Mouse (Mus musculus): ENCODE measurements around the gene Tbc1d4. TPM values are rescaled to one million over a fixed set of nuclear protein-coding genes. Genes with fewer than 3 reads are reported as not detected.

Tbc1d4 gene
- polyA plus RNA-seq, 1 experiment from 2014 or later: 8.5 TPM

DNA sequence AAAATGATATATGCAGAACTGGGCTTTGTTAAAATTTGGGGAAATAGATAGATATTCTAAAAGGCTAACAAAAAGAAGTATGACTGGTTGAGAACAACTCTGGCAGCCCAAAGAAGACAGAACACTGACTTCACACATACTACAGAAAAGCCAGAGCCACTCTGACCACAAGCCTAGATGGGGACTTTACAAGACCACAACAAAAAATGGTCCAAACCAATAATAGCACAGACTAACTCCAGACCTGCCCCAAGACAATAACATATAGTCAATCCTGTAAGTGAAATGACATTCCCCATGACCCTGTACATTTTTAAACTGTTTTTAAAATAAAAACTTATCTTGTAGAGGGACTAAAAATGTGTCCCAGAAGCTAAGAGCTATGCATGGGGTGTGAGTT lies 103.2 kb downstream of the Tbc1d4 start:
- peaks cover 5% of the 10 kb centered on the region; the same call in 1 of the 2 replicates for H3K4me1 ChIP-seq
- H3K4me2 ChIP-seq (replicated peaks): no peak overlapping the region
- no peak overlapping the region for H3K9ac ChIP-seq (replicated peaks)
- H3K9me3 ChIP-seq: no peaks in the 10 kb centered on the region
- no peak overlapping the region for H3K4me3 ChIP-seq
- H3K27ac ChIP-seq (replicated peaks): no peak overlapping the region
- no peak for ATAC-seq (ENCODE audit: low FRiP score, low read depth)
- no peaks in the 10 kb centered on the region for H3K27me3 ChIP-seq
- H3K36me3 ChIP-seq: no peaks in the 10 kb centered on the region

DNA sequence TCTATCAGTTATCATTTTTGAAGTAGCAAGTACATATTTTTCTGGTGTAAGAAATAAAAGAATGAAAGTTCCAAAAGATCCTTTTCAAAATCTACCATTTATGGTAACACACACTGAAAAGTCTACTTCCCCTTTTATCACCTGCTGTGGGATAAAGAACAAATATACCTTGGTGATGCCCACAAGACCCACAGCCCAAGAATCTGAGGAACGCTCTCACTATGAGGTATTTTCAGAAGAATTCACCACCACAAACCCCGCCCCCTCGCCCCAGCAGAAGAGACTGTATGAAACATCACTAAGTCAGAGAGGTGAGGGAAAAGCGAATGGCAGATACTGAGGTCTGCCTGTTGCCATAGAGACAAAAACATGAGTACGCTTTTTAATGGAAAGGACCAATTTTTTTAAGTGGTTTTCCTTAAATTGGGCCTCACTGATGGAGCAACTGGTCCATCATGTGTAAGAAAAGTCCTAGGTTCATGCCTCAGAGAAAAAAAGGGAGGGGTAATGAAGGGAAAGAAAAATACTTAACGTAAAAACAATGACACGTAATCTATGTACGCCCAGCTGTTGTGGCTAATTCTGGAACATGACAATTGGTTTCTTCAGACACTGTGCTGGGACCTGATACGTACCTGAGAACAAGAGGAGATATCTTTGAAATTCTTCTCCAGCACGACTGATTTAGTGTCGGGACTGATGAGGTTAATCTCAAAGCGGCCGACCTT lies 104.4 kb downstream of the Tbc1d4 start:
- peaks cover 5% of the 10 kb centered on the region; the same call in 1 of the 2 replicates for H3K4me1 ChIP-seq
- no peak overlapping the region for H3K9ac ChIP-seq (replicated peaks)
- WGBS: 94% methylated on average over 13 of the region's 13 CpGs
- H3K27me3 ChIP-seq: no peaks in the 10 kb centered on the region
- no peak overlapping the region for H3K4me3 ChIP-seq
- no peak overlapping the region for H3K27ac ChIP-seq (replicated peaks)
- no peak for ATAC-seq (ENCODE audit: low FRiP score, low read depth)
- H3K9me3 ChIP-seq: no peaks in the 10 kb centered on the region
- no peak overlapping the region for H3K4me2 ChIP-seq (replicated peaks)
- no peaks in the 10 kb centered on the region for H3K36me3 ChIP-seq

- Histone ChIP-seq H3K36me3 (no peaks in the 10 kb centered on the region), H3K4me2 (replicated peaks) (no peak overlapping the region), H3K9ac (replicated peaks) (no peak overlapping the region), H3K4me3 (no peak overlapping the region), H3K9me3 (no peaks in the 10 kb centered on the region), H3K27me3 (no peaks in the 10 kb centered on the region), H3K27ac (replicated peaks) (no peak overlapping the region), H3K4me1 (peaks cover 5% of the 10 kb centered on the region; the same call in 1 of the 2 replicates)
- no peak for ATAC-seq (ENCODE audit: low FRiP score, low read depth)
- 92% methylated on average over 3 of the region's 3 CpGs for WGBS
These were observed 105.6 kb downstream of the Tbc1d4 start for GRCm38 (mm10) chr14:101503168-101503961.

DNA sequence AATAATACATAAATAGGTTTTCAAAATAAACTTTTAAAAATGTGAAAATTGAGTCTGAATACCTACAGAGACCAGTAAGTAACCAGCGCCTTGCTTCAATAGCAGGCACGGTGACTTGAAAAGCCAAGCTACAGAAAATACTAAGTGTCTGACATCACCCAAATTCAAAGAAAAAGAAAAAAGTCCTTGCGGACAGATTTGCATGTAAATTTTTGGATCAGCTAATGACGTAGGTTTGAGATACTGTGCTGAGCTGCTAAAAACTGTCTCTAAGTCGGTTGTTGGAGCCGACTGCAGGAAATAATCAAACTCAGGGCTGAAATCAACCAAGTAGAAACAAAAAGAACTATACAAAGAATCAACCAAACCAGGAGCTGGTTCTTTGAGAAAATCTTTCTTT lies 107.1 kb downstream of the Tbc1d4 start:
- no peak for ATAC-seq (ENCODE audit: low FRiP score, low read depth)
- WGBS: 70% methylated on average over 6 of the region's 6 CpGs
- Histone ChIP-seq H3K4me3 (no peak overlapping the region), H3K9ac (replicated peaks) (no peak overlapping the region), H3K9me3 (no peaks in the 10 kb centered on the region), H3K27me3 (no peaks in the 10 kb centered on the region), H3K4me1 (peaks cover 5% of the 10 kb centered on the region; the same call in 1 of the 2 replicates), H3K27ac (replicated peaks) (no peak overlapping the region), H3K4me2 (replicated peaks) (no peak overlapping the region), H3K36me3 (no peaks in the 10 kb centered on the region)

GRCm38 (mm10) chr14:101501452-101501851 lies 107.5 kb downstream of the Tbc1d4 start:
- Histone ChIP-seq H3K4me3 (no peak overlapping the region), H3K9me3 (no peaks in the 10 kb centered on the region), H3K9ac (replicated peaks) (no peak overlapping the region), H3K36me3 (no peaks in the 10 kb centered on the region), H3K4me1 (peaks cover 5% of the 10 kb centered on the region; the same call in 1 of the 2 replicates), H3K27ac (replicated peaks) (no peak overlapping the region), H3K27me3 (no peaks in the 10 kb centered on the region), H3K4me2 (replicated peaks) (no peak overlapping the region)
- WGBS: 74% methylated on average over 11 of the region's 11 CpGs
- no peak for ATAC-seq (ENCODE audit: low FRiP score, low read depth)

DNA sequence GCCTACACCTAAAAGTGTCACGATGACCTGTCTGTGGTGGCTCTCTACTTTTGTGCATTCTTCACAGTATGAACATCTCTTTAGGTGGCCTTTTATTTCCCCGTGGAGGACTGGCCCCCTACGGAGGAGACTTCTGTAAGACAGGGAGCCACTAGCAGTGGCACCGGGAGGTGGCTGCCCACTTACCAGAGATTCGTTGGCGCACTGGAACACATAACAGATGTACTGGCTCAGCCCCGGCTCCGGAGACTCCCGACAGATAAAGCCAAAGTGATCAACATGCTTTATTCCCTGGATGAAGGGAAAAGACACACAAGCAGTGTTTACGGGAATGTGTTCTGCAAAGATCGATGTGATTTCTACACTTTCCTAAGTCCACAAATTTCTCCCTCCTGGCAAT lies 108.2 kb downstream of the Tbc1d4 start:
- WGBS: 77% methylated on average over 11 of the region's 11 CpGs
- Histone ChIP-seq H3K4me2 (replicated peaks) (no peak overlapping the region), H3K4me3 (no peak overlapping the region), H3K27ac (replicated peaks) (no peak overlapping the region), H3K4me1 (peaks cover 5% of the 10 kb centered on the region; the same call in 1 of the 2 replicates), H3K27me3 (no peaks in the 10 kb centered on the region), H3K36me3 (no peaks in the 10 kb centered on the region), H3K9ac (replicated peaks) (no peak overlapping the region), H3K9me3 (no peaks in the 10 kb centered on the region)
- ATAC-seq (ENCODE audit: low FRiP score, low read depth): no peak

DNA sequence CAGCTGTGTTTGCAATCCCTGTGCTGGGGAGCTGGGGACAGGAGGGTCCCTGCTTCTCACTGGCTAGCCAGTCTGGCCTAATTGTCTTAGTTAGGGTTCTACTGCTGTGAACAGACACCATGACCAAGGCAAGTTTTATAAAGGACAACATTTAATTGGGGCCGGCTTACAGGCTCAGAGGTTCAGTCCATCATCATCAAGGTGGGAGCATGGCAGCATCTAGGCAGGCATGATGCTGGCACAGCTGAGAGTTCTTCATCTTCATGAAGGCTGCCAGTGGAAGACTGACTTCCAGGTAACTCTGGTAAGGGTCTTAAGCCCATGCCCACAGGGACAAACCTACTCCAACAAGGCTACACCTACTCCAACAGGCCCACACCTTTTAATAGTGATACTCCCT lies 109.2 kb downstream of the Tbc1d4 start:
- 86% methylated on average over 1 of the region's 1 CpGs for WGBS
- Histone ChIP-seq H3K9ac (replicated peaks) (no peak overlapping the region), H3K4me3 (no peak overlapping the region), H3K4me1 (peaks cover 5% of the 10 kb centered on the region; the same call in 1 of the 2 replicates), H3K4me2 (replicated peaks) (no peak overlapping the region), H3K9me3 (no peaks in the 10 kb centered on the region), H3K27ac (replicated peaks) (no peak overlapping the region), H3K36me3 (no peaks in the 10 kb centered on the region), H3K27me3 (no peaks in the 10 kb centered on the region)
- ATAC-seq (ENCODE audit: low FRiP score, low read depth): no peak

GRCm38 (mm10) chr14:101488264-101488810 lies 120.7 kb downstream of the Tbc1d4 start:
- H3K27me3 ChIP-seq: no peaks in the 10 kb centered on the region
- WGBS: 53% methylated on average over 15 of the region's 15 CpGs
- no peak overlapping the region for H3K4me2 ChIP-seq (replicated peaks)
- ATAC-seq (ENCODE audit: low FRiP score, low read depth): no peak
- H3K9ac ChIP-seq (replicated peaks): no peak overlapping the region
- H3K9me3 ChIP-seq: no peaks in the 10 kb centered on the region
- H3K36me3 ChIP-seq: no peaks in the 10 kb centered on the region
- H3K4me1 ChIP-seq: no peaks in the 10 kb centered on the region
- H3K4me3 ChIP-seq: no peak overlapping the region
- H3K27ac ChIP-seq (replicated peaks): no peak overlapping the region

GRCm38 (mm10) chr14:101486550-101486949 lies 122.4 kb downstream of the Tbc1d4 start:
- WGBS: 57% methylated on average over 3 of the region's 3 CpGs
- Histone ChIP-seq H3K27me3 (no peaks in the 10 kb centered on the region), H3K4me2 (replicated peaks) (no peak overlapping the region), H3K9me3 (no peaks in the 10 kb centered on the region), H3K9ac (replicated peaks) (no peak overlapping the region), H3K4me3 (no peak overlapping the region), H3K27ac (replicated peaks) (no peak overlapping the region), H3K36me3 (no peaks in the 10 kb centered on the region), H3K4me1 (no peaks in the 10 kb centered on the region)
- no peak for ATAC-seq (ENCODE audit: low FRiP score, low read depth)

GRCm38 (mm10) chr14:101483230-101483629 lies 125.8 kb downstream of the Tbc1d4 start:
- H3K4me2 ChIP-seq (replicated peaks): no peak overlapping the region
- no peak overlapping the region for H3K4me3 ChIP-seq
- H3K4me1 ChIP-seq: no peaks in the 10 kb centered on the region
- no peaks in the 10 kb centered on the region for H3K9me3 ChIP-seq
- no peak for ATAC-seq (ENCODE audit: low FRiP score, low read depth)
- no peaks in the 10 kb centered on the region for H3K27me3 ChIP-seq
- 90% methylated on average over 4 of the region's 4 CpGs for WGBS
- H3K36me3 ChIP-seq: no peaks in the 10 kb centered on the region
- no peak overlapping the region for H3K9ac ChIP-seq (replicated peaks)
- no peak overlapping the region for H3K27ac ChIP-seq (replicated peaks)

DNA sequence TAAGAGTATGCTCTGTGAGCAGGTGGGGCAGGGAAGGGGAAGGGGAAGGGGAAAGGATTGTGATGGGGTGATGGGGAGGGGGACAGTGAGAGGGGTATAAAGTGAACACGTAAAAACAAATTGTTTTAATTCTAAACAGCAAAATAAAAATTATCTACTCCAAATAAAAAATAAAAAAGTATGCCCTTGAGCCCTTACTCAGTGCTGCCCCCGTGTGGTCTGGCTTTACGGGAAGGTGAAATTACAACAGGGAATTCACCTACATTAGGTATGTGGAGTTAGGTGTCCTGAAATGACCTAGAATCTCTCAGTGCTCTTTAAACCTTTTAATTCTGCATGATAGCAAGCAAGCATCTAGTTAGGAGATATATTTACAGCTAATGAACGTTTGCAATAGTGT lies 126.7 kb downstream of the Tbc1d4 start:
- H3K4me1 ChIP-seq: no peaks in the 10 kb centered on the region
- no peak overlapping the region for H3K4me3 ChIP-seq
- no peaks in the 10 kb centered on the region for H3K27me3 ChIP-seq
- H3K9ac ChIP-seq (replicated peaks): no peak overlapping the region
- no peak overlapping the region for H3K4me2 ChIP-seq (replicated peaks)
- H3K36me3 ChIP-seq: no peaks in the 10 kb centered on the region
- ATAC-seq (ENCODE audit: low FRiP score, low read depth): no peak
- H3K27ac ChIP-seq (replicated peaks): no peak overlapping the region
- no peaks in the 10 kb centered on the region for H3K9me3 ChIP-seq
- WGBS: 44% methylated on average over 4 of the region's 4 CpGs

DNA sequence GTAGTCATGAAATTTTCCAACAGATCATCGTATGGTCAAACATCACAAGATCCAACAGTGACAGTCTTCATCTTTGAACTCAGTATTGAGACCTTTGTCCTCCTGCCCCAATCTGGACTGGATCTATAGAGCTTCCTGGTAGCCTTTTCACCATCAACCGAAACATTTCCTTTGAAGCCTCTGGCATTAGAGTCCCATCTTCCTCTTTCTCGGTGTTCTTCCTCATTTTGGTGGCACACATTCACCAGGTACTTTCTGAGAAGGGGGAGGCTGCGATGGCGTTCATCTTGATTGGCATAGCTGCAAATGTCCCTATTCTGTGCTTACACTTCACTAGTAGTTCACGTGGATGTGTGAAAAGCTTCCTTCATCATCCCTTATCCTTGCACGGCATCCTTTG lies 127.8 kb downstream of the Tbc1d4 start:
- no peak overlapping the region for H3K4me2 ChIP-seq (replicated peaks)
- H3K4me1 ChIP-seq: no peaks in the 10 kb centered on the region
- no peaks in the 10 kb centered on the region for H3K9me3 ChIP-seq
- no peak overlapping the region for H3K27ac ChIP-seq (replicated peaks)
- no peak overlapping the region for H3K4me3 ChIP-seq
- no peak overlapping the region for H3K9ac ChIP-seq (replicated peaks)
- 83% methylated on average over 7 of the region's 7 CpGs for WGBS
- no peaks in the 10 kb centered on the region for H3K27me3 ChIP-seq
- no peaks in the 10 kb centered on the region for H3K36me3 ChIP-seq
- ATAC-seq (ENCODE audit: low FRiP score, low read depth): no peak
